Mouse (Mus musculus) megakaryocyte, embryonic 14.5 days (primary cell): ENCODE results near the gene Hmgb1.
"Not testable (repeated sequence)": the region's sequence is repeated elsewhere in the genome, so short reads cannot be mapped to it uniquely, and the experiment has no call there.

Experiments
- FLI1 ChIP-seq: IDR thresholded peaks from 2 replicates; pipeline ENCODE4 v1.6.1; 2012; ENCODE audit warnings: low read length, inconsistent platforms, mixed read lengths
- GATA1 ChIP-seq: IDR thresholded peaks from 3 replicates; pipeline ENCODE4 v1.6.1; 2012; ENCODE audit warnings: mixed read lengths, low read length, inconsistent platforms, borderline replicate concordance

- not testable (repeated sequence) for TF ChIP-seq GATA1, FLI1
These were observed 43.1 kb downstream of the Hmgb1 start for GRCm38 (mm10) chr5:149141155-149141554.
